Mouse (Mus musculus): ENCODE results near the gene Tlk2.

DNA sequence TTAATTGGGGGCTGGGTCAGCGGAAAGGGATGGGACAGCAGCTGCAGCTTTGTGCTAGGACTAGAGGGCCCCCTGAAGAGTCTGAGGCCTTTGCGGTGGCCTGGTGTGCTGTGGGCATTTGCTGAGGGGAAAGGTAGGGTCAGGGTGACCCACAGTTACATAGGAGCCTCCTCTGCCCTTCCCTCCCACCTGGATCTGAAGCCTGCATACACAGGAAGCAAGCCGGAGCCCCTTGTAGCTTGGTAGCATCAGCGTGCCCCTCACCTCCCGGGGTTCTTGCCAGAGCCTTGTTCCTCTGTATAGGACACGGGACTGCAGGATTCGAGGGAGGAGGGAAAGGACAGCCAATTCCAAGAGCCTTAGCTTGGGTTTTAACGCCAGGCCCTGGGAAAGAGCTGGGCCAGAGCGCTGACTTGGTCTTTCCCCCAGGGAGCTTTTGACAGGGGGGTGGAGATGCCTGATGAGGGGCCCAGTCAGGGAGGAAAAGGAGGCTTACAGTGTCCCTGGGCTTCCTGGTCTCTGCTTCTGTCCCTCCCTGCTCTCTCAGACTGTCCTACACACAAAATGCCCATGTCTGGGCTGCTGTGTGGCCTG lies 115.4 kb downstream of the Tlk2 start:
- no peak for TF ChIP-seq CTCF (IDR thresholded peaks at IDR 0.05; ENCODE audit: insufficient read depth, low read depth, low read length)
- TF ChIP-seq POLR2A (IDR thresholded peaks at IDR 0.05; ENCODE audit: insufficient read depth, low read depth, low read length), result no peak

Data from olfactory bulb, adult 2 months (tissue).